Mouse (Mus musculus) spleen, adult 2 months (tissue): ENCODE measurements around the gene Zbtb48.

Experiments used
- CTCF ChIP-seq: fragments of 200-500 bp; IDR thresholded peaks from 2 replicates; pipeline ENCODE4 v1.5.1; 2011; ENCODE audit warnings: mild to moderate bottlenecking, inconsistent platforms; ENCODE audit not compliant: insufficient read depth, insufficient read length, insufficient replicate concordance; ENCODE audit errors: extremely low read depth
- POLR2A ChIP-seq: fragments of 200-500 bp; IDR thresholded peaks from 2 replicates; pipeline ENCODE4 v1.6.1; 2011; ENCODE audit warnings: low read depth, low read length, inconsistent platforms

DNA sequence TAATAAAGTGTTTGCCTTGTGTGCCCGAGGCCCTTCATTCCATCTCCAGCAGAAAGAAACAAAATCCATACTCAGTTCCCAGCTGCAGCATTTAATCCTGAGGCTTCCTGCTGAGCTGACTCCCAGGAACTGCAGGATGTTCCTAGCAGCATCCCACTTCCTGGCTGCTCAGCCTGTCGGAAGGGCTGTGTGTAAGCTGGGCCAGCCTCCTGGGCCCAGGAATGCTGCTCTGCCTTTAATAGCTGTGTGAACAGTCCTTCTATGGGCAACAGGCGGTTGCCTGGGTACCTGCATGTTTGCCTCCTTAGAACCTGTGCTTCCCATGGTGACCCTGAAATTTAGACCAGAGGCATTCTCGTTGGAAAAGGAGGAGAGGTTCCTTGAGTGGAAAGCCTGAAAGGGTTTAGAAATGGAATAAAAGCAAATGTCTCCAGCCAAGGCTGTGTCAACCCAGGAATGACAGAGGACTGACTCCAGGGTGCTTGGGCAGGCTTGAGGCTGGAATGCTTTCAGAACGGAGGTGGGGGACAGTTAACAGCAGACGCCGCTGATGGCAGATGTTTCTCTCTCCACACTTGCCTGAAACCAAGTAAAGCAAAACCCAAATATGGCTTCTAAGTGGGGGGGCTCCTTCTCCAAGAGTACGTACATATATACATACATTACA lies 19.9 kb downstream of the Zbtb48 start:
- TF ChIP-seq CTCF = no peak
- TF ChIP-seq POLR2A = no peak
